Comparison of ENCODE assay signal across 9 mouse cellular contexts in the genomic region with DNA sequence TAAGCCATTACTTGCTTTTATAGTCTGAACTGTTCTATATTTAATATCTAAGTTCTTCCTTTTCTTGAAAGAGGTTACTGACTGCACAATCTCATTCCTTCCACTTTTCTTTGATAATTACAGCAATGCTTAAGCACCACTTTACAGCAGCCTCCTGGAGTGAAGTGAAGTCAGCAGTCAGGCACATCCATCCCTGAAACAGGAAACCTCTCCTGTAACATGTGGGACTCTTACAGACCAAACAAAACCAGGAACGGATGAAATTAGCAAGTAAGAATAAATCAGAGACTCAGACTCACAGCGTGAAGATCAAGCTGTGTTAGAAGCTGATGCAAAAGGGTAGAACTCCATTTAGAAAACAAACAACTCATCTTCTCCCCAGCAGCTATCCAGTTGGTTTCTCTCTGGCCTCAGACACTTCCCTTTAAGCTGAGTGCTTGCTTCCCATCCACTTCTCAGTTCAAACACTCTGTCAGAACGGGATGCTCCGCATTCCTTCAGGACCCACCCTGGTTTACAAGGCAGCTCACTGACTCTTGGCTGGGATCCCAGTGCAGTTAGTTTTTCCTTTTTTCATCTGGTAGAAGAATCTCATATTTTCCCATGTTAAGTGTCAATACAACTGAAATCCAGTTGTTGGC. TPM values are rescaled to one million over a fixed set of nuclear protein-coding genes. Genes with fewer than 3 reads are reported as not detected.
DNase-seq lines count a peak whose midpoint lies in the region; ATAC-seq lines count a peak whose summit lies in the region.
"Had no signal": no experiment of that assay in that cellular context is flagged by ENCODE, and none has a peak within 500 bp of the region (broad histone marks: within the 10 kb centered on the region; RNA-seq: fewer than 3 reads in every experiment).

No protein-coding gene starts in this region.

- peak; percentile 63 for ATAC-seq in embryonic facial prominence, embryonic 15.5 days (ENCODE audit: insufficient number of reproducible peaks, low FRiP score, low TSS enrichment, low read depth)

- H3K4me2 ChIP-seq in embryonic facial prominence, embryonic 15.5 days (replicated peaks), result no peak overlapping the region
- H3K4me2 ChIP-seq: midbrain, embryonic 12.5 days had no signal

- no peak overlapping the region for H3K4me3 ChIP-seq in embryonic facial prominence, embryonic 15.5 days (replicated peaks)
- H3K4me3 ChIP-seq: midbrain, embryonic 12.5 days had no signal

- intact Hi-C loops in heart, postnatal 10 days (cut with DNase I), result no loop called here
- intact Hi-C loops in heart, postnatal 25 days (cut with DNase I), result no loop called here
- intact Hi-C loops in left cerebral cortex, postnatal 36 days (cut with DNase I), result no loop called here

- DNase-seq in heart, postnatal 10 days, result peak; percentile 5 to 7
- DNase-seq in heart, postnatal 25 days (ENCODE audit: low spot score), result no peak
- DNase-seq in ES-CJ7 (ENCODE audit: low read depth, low spot score), result peak; percentile 48
- peak; percentile 76 for DNase-seq in lung, postnatal 10 days
- no peak for DNase-seq in left cerebral cortex, postnatal 36 days (ENCODE audit: low spot score in 2 of 2)
- DNase-seq in gastrocnemius, postnatal 10 days, result no peak
- DNase-seq in right cerebral cortex, adult 2 months (ENCODE audit: low spot score in 2 of 2), result no peak

- no peaks in the 10 kb centered on the region for H3K9me3 ChIP-seq in embryonic facial prominence, embryonic 15.5 days (replicated peaks)
- H3K9me3 ChIP-seq: midbrain, embryonic 12.5 days had no signal

- no peaks in the 10 kb centered on the region for H3K27me3 ChIP-seq in embryonic facial prominence, embryonic 15.5 days
- H3K27me3 ChIP-seq: midbrain, embryonic 12.5 days had no signal

- H3K27ac ChIP-seq in embryonic facial prominence, embryonic 15.5 days (replicated peaks), result peak overlapping the region; percentile 72
- H3K27ac ChIP-seq: midbrain, embryonic 12.5 days had no signal

- H3K36me3 ChIP-seq in embryonic facial prominence, embryonic 15.5 days, result no peaks in the 10 kb centered on the region; the same call in 1 of the 2 replicates

- H3K4me1 ChIP-seq in embryonic facial prominence, embryonic 15.5 days, result peaks cover 11% of the 10 kb centered on the region
- H3K4me1 ChIP-seq: midbrain, embryonic 12.5 days had no signal

- no peak overlapping the region for H3K9ac ChIP-seq in embryonic facial prominence, embryonic 15.5 days
- H3K9ac ChIP-seq: midbrain, embryonic 12.5 days had no signal

- WGBS in embryonic facial prominence, embryonic 15.5 days, result 7% methylated on average over 4 of the region's 4 CpGs

RNA-seq across cellular contexts. Expression of gene Npnt, which starts 33.9 kb away (rescaled TPM):
- 1 to 10 TPM; 4.6 to 4.7 TPM for total RNA-seq in heart, postnatal 10 days (2021)
- total RNA-seq in heart, postnatal 25 days (2021), result 1 to 10 TPM; 2.7 to 4.6 TPM
- 86.3 and 96.9 TPM in 2 replicates for polyA plus RNA-seq in embryonic facial prominence, embryonic 15.5 days (2015; fragmentation: Nextera tagmentation; extraction: Ambion mirVana)
- 10 to 100 TPM; 18.1 to 24.5 TPM for total RNA-seq in left cerebral cortex, postnatal 36 days (2021)
- 10 to 100 TPM; 19.4 to 24.1 TPM for total RNA-seq in gastrocnemius, postnatal 10 days (2021)

Comparison
In these comparisons a context has a peak if more than half of its experiments do, and no peak if none do; other contexts are left out.
1. DNase-seq: peak in heart, postnatal 10 days (2 of 2), ES-CJ7 (single experiment) and lung, postnatal 10 days (single experiment); none in heart, postnatal 25 days (single experiment), left cerebral cortex, postnatal 36 days (0 of 2), gastrocnemius, postnatal 10 days (single experiment) and right cerebral cortex, adult 2 months (0 of 2).